Mouse (Mus musculus) bone marrow, adult 2 months (tissue): Measurements from ENCODE around the gene Phb.

Source experiments
- CTCF ChIP-seq: fragments of 200-500 bp; IDR thresholded peaks from 2 replicates; pipeline ENCODE4 v1.5.1; 2011; ENCODE audit warnings: low read length, control low read depth; ENCODE audit not compliant: control insufficient read depth, insufficient read depth
- POLR2A ChIP-seq: fragments of 200-500 bp; IDR thresholded peaks from 2 replicates; pipeline ENCODE4 v1.6.1; 2011; ENCODE audit warnings: low read depth, mild to moderate bottlenecking, control low read depth, low read length, borderline replicate concordance; ENCODE audit not compliant: control insufficient read depth

DNA sequence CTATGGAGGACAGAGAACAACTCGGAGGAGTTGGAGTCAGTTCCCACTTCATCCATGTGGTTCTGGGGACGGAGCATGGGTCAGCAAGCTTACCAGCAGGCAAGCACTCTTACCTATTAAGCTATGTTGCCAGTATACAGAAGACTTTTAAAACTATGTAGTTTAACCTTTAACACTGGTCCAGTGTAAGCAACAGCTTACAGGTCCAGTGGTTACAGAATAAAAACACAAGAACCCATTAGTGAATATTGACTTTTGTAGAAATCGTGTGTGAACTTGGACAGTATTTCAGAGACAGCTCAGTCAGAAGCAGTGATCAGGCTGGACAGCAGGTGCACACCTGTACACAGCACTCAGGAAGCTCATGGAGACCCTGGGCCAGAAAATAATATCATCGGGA, 57.7 kb downstream of the Phb start:
- TF ChIP-seq CTCF (no peak), POLR2A (no peak)
